Mouse (Mus musculus) large intestine, adult 2 months (tissue): ENCODE measurements around the gene Rhobtb1. TPM values are rescaled to one million over a fixed set of nuclear protein-coding genes. Genes with fewer than 3 reads are reported as not detected.

Experiments
- DNase-seq: peaks from one replicate; pipeline ENCODE4 v3.0.0-alpha.2; 2012; ENCODE audit warnings: low read depth, low spot score
- WGBS: fragments of 180-500 bp; shearing (Covaris S2); methylation state at CpG from one replicate; pipeline ENCODE4 v1.1.7; 2018; 5-methylcytosine and 5-hydroxymethylcytosine counted together
- polyA plus RNA-seq: library from polyadenylated mRNA; depleted of rRNA; stranded (reverse); fragments of >200 nt; gene quantifications from 2 replicates; pipeline ENCODE4 v1.2.3, GENCODE M21; 2012

Rhobtb1 gene
- polyA plus RNA-seq, 1 experiment: 2.3 TPM

- DNase-seq: no peak
Measured at GRCm38 (mm10) chr10:69237185-69237584, 86.0 kb downstream of the Rhobtb1 start.

GRCm38 (mm10) chr10:69237781-69238180, 86.5 kb downstream of the Rhobtb1 start:
- DNase-seq: no peak
- 93% methylated on average over 9 of the region's 9 CpGs for WGBS

More at GRCm38 (mm10) chr10:69237185-69237584, 86.0 kb downstream of the Rhobtb1 start:
- WGBS: 53% methylated on average over 3 of the region's 3 CpGs

GRCm38 (mm10) chr10:69238311-69238710, 87.1 kb downstream of the Rhobtb1 start:
- 81% methylated on average over 6 of the region's 6 CpGs for WGBS
- no peak for DNase-seq

- 83% methylated on average over 2 of the region's 2 CpGs for WGBS
- no peak for DNase-seq
Measured at GRCm38 (mm10) chr10:69240530-69240929, 89.3 kb downstream of the Rhobtb1 start.

- no peak for DNase-seq
- 88% methylated on average over 4 of the region's 4 CpGs for WGBS
Measured at GRCm38 (mm10) chr10:69245151-69245550, 93.9 kb downstream of the Rhobtb1 start.

- no peak for DNase-seq
- WGBS: 58% methylated on average over 10 of the region's 10 CpGs
Measured at GRCm38 (mm10) chr10:69245906-69246668, 94.9 kb downstream of the Rhobtb1 start.

GRCm38 (mm10) chr10:69246762-69247161, 95.5 kb downstream of the Rhobtb1 start:
- DNase-seq: no peak
- 56% methylated on average over 3 of the region's 3 CpGs for WGBS

GRCm38 (mm10) chr10:69247311-69248033, 96.2 kb downstream of the Rhobtb1 start:
- 88% methylated on average over 7 of the region's 7 CpGs for WGBS
- no peak for DNase-seq

- DNase-seq: no peak
- WGBS: 90% methylated on average over 29 of the region's 29 CpGs
Measured at GRCm38 (mm10) chr10:69248261-69249160, 97.3 kb downstream of the Rhobtb1 start.

GRCm38 (mm10) chr10:69251254-69251653, 100.0 kb downstream of the Rhobtb1 start:
- no peak for DNase-seq
- 84% methylated on average over 6 of the region's 6 CpGs for WGBS

GRCm38 (mm10) chr10:69252112-69253074, 101.2 kb downstream of the Rhobtb1 start:
- DNase-seq: no peak
- WGBS: 79% methylated on average over 17 of the region's 17 CpGs

GRCm38 (mm10) chr10:69253075-69253685, 101.9 kb downstream of the Rhobtb1 start:
- no peak for DNase-seq
- 32% methylated on average over 5 of the region's 5 CpGs for WGBS

GRCm38 (mm10) chr10:69253686-69254080, 102.4 kb downstream of the Rhobtb1 start:
- WGBS: 50% methylated on average over 5 of the region's 5 CpGs
- no peak for DNase-seq

- peak; percentile 39 for DNase-seq
- 4% methylated on average over 8 of the region's 8 CpGs for WGBS
Measured at GRCm38 (mm10) chr10:69254390-69254847, 103.2 kb downstream of the Rhobtb1 start.

- WGBS: 64% methylated on average over 5 of the region's 5 CpGs
Measured at GRCm38 (mm10) chr10:69255594-69255993, 104.4 kb downstream of the Rhobtb1 start.

GRCm38 (mm10) chr10:69257592-69258133, 106.4 kb downstream of the Rhobtb1 start:
- no peak for DNase-seq
- 70% methylated on average over 6 of the region's 6 CpGs for WGBS

More at GRCm38 (mm10) chr10:69255594-69255993, 104.4 kb downstream of the Rhobtb1 start:
- no peak for DNase-seq

GRCm38 (mm10) chr10:69258588-69258987, 107.4 kb downstream of the Rhobtb1 start:
- 68% methylated on average over 9 of the region's 9 CpGs for WGBS
- DNase-seq: no peak

GRCm38 (mm10) chr10:69259161-69259560, 107.9 kb downstream of the Rhobtb1 start:
- WGBS: 46% methylated on average over 2 of the region's 2 CpGs
- no peak for DNase-seq
